Mouse (Mus musculus) G1E (cell line): ENCODE data around the gene Trim15.

Experiments used
- CTCF ChIP-seq: IDR thresholded peaks from 2 replicates; pipeline ENCODE4 v1.5.1; 2012; ENCODE audit warnings: low read depth, low read length, inconsistent platforms, mixed read lengths
- POLR2AphosphoS5 ChIP-seq: IDR thresholded peaks from 2 replicates; pipeline ENCODE4 v1.6.1; 2012; ENCODE audit warnings: low read depth, low read length, inconsistent platforms; ENCODE audit not compliant: insufficient replicate concordance

- TF ChIP-seq POLR2AphosphoS5 (no peak), CTCF (no peak)
Measured at GRCm38 (mm10) chr17:36912031-36912430, 45.0 kb upstream of the Trim15 start.
